Mouse (Mus musculus): ENCODE results near the gene Kcnk5.
A peak's percentile ranks its signal among the peaks of the same experiment; 100 is the strongest.

Kcnk5 gene

DNA sequence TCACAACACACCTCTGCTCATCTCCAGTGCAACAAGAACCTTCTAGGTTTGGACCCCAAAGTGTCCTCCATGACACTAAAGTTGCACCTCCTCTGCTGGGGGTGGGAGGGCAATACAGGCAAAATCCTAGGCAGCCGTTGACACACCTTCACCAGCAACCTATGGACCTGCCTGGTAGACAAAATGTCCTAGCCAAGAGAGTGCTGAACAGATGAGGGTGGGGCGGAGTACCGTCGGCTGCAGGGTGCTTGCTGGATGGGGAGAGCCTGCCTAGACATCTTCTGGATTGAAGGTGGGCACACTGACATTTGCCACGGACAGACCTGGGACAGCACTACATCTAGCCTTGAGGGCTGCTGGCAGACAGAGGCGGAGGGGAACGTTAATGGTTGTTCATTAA, 17.2 kb downstream of the Kcnk5 start:
- peak; percentile 61 for DNase-seq

- peak; percentile 61 for DNase-seq
Measured at GRCm38 (mm10) chr14:20162686-20163085, 18.9 kb downstream of the Kcnk5 start.

DNA sequence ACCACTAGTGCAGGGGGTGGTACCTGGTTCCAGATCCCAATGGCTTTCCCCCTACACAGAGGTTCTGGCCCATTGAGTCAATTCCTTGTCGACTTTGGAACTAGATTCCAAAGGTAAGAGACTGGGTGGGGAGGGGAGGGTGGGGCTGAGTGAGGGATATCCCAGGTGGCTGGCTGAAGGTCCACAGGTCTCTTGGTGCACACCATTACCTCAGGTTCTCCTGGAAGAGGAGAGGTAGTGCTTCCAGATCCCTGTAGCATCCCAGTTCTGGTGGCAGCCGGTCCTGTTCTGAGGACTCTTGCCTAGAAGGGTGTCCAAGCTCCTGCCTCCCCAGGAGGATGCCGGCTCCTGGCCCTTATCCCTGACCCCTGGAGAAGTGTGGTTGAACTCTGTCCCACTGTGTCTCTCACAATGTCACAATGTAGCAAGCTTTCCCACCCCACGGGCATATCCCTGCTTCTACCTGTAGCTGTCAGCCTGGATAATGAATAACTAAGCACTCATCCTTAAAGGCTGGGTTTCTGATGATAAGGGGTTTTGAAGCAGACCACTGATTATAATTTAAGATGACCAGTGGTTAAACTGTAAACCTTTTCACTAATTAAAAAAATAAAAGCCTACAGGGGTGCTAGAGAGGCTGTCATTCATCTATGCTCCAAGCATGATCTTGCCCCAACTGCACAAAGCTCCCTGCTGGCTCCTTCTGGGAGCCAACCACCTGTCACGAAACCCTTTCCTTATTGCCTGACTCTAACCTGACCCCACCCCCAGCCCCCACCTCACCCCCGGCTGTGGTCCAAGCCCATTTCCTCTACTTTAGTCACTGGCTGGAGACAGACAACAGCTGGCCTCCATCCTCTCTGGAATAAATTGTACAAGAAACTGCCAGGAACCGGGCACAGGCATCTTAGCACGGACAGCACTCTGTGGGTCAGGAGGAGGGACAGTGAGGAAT, 22.6 kb downstream of the Kcnk5 start:
- peak; percentile 73 for DNase-seq

DNA sequence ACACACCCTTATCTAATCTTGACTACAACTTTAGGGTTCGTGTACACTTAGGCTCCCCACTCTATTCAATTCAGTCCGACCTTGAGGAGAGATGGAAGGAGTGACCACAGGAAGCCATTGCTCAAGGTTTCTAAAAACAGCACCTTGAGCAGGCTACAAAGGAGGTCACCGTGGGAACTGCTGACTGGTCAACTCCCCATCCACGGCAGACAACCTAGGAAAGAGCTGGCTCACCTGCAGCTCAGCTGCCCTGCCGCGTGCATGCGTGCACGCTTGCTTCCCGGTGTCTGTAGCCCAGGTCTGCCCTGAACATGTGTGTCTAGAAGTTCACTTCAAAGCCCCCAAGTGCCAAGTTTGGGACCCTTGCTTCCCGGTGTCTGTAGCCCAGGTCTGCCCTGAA, 24.0 kb downstream of the Kcnk5 start:
- no peak for DNase-seq

- no peak for DNase-seq
Measured at GRCm38 (mm10) chr14:20155718-20156117, 25.9 kb downstream of the Kcnk5 start.

DNA sequence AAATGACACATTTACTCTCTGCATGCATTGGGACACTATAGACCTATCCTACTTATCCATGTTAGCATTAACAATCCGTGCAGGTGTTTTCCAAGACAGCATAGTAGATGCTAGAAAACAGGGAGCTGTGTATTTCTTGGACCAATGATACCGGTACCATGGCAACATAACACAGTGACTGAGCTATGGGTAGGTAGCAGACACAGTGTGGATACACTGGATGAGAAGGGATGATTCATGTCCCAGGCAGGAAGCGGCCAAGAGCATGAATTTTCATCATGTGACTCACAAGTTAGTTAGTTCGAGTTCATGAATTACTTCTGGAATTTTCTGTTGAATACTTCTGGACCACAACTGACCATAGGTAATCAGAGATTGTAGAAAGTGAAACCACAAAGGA, 26.7 kb downstream of the Kcnk5 start:
- no peak for DNase-seq

DNA sequence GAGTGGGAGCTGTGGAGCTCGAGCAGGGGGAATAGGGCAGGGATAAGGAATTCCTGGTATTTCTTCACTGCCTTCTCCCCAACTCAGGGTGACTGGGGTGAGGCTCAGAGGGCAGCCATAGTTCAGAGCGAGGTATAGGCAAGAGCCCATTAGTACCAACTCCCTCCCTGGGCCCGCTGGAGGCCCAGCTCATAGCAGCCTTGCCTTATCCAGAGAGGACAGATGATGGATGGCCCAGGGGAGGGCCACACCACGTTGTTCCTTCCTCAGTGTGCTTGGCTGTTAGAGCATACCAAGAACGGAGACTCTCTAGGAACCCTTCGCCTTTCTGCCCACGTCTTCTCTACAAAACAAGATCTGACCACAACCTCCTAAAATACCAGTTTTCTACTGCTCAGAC, 27.4 kb downstream of the Kcnk5 start:
- DNase-seq: no peak

DNA sequence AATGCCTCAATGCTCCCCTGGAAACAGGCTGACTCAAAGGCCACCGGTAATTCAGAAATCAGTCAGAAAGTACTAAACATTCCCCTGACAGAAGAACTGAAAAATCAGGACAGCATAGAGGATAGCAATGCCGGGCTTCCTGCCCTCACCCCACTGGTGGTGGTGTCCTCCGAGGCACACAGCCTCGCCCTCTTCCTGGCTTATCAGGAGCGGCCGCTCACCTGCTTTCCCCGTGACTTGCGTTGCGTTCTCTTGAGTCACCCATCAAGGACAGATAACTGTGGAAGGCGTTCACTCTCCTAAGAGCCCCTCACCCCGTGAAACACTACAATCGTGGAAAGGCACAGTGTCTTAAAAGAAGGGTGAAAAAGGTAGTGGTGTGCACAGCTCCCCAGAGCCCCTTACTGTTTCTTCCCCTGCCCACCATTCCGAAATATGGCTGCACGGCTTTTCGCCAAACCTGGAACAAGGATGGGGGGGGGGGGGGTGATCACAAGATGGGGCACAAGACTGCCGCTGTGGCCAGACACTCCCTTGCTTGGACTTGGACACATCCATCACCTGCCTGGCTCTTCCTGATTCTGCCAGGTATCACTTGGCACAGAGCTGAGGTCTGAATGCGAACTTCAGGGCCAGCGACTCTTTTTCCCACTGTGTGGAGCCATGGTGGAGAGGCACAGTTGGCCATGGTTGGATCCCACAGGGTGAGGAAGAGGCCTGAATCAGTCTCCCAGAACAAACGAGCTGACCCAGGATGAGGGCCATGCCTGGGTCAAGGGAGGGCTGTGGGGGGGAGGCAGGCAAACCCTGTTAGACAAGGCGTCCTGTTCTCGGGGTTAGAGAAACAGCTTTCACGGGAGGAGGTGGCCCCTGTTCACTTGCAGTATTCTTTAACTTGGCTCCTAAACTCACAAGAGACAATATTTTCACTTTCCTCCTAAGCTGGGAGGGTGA, 32.2 kb downstream of the Kcnk5 start:
- no peak for DNase-seq

DNA sequence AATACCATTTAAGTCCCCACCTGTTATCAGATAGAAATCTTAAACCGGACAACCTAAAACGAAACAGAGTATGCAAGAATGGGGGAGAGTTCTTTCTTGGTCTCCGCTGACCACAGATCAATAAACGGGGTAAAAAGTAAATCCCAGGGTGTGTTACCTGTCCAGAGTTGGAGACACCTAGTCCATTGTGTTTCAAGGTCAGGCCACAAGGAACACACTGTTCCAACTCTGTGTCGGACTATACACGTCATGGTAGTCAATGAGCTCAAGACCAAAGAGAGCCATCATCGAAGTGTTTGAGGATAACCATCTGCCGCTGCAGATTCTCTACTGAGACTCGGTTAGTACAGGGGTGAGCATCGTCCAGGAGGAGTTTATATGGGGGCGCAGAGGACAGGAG, 33.1 kb downstream of the Kcnk5 start:
- no peak for DNase-seq

GRCm38 (mm10) chr14:20147854-20148253, 33.8 kb downstream of the Kcnk5 start:
- DNase-seq: peak; percentile 38

DNA sequence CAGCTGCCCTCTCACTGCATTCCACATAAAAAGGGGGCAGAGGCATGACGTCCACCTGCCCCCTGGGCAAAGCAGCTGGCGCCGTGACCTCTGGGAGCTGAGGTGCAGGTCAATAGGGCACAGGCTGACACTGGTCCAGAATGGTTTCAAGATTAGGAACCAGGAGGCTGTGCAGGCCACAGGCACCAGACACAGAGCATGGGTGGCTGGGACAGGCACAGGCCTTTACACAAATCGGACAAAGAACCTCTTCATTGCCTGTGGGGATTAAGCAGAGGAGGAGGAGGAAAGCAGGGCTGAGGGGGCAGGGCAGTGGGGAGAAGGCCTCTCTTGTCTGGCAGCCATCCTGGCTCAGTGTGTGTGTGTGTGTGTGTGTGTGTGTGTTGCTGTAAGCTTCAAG, 37.5 kb downstream of the Kcnk5 start:
- DNase-seq: no peak

GRCm38 (mm10) chr14:20138484-20139355, 42.9 kb downstream of the Kcnk5 start, which contains the start of gene Saysd1:
TSS of gene Saysd1 (minus strand) at chr14:20138534.
- DNase-seq: no peak

GRCm38 (mm10) chr14:20134965-20135671, 46.5 kb downstream of the Kcnk5 start:
- DNase-seq: no peak

DNA sequence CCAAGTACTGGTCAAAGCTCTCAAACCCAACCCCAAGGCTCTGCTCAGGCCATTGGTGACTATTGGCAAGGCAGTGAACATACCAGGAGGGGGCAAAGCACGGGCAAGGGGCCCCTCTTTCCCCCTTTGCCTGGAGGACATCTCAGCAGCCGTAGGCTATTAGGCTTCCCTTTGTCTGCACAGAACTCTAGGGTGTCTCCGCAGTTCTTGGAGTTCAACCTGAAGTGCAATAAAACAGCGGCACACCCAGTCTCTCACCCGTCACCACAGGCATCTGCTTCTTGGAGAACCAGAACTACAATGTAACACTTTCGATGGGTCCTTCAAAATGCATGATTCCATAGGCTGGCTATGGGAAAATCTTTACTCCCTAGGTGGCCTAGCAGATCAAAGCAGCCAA, 53.4 kb downstream of the Kcnk5 start:
- DNase-seq: no peak

DNA sequence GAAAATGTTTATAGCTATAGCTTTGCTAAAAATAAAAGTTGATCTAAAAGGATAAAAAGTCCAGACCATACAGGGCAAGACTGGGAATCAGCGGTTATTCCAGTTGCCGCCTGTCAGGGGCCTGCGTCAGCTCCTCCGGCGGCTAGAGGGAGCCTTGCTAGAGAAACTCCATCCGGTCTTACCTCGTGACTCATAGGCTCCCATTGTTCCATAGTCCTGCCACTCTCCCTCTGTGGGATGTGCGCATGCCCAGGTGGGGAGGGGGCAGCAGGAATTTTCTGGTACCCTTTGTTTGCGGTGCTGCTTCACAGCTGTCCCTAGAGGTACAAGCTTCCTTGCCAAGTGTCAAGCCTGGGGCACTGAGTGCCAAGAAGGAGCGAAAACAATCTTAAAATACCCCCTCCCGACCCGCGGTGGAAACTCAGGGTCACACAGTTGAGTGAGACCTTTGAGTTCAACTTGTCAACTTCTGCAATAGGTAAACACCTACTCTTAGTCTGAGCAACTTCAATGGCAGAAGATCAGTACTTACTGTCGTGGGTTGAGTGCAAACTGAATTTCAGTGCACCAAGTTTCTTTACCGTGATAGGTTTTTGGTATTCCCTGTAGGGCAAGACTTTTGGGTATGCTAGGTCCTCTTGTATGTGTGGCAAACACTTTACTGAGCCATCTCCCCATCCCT, 54.1 kb downstream of the Kcnk5 start:
- DNase-seq: no peak

DNA sequence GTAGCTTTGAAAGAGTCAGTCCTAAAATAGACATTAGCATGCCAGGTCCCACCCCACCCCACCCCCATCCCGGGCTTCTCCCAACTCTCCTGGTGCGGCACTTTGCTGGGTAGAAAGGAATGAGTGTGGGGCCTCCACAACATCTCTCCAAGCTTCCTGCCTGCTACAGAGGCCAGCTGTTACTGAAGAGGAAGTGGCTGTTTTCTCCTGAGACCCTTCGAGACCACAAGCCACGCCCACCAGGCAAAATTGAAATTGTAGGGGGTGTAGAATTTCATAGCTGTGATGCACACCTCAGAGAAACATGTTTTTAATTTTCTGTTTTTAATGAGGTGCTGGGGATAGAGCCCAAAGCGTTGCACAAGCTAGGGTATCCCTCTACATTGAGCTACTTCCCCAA, 60.7 kb downstream of the Kcnk5 start:
- no peak for DNase-seq

GRCm38 (mm10) chr14:20120012-20120411, 61.6 kb downstream of the Kcnk5 start:
- no peak for DNase-seq

DNA sequence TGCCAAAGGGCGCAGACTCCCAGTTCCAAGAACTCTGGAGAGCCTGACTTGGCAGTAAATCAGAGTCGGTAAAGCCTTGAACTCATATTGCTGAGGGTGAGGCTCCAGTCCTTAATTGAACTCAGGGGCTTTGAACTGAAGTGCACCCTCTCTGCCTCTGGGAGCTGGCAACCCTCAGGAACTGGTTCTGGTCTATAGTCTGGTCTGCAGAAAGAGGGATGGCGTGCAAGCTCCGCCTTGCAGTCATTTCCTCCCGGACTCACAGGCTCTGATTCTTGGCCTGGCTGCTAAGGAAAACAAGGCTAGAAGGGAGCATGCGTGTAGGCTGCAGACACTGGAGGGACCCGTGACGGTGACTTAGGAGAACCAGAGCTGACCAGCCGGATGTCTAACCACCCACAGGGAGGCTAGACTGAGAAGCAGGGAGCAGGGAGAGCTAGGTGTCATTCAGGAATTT, 65.4 kb downstream of the Kcnk5 start:
- peak; percentile 77 for DNase-seq

DNA sequence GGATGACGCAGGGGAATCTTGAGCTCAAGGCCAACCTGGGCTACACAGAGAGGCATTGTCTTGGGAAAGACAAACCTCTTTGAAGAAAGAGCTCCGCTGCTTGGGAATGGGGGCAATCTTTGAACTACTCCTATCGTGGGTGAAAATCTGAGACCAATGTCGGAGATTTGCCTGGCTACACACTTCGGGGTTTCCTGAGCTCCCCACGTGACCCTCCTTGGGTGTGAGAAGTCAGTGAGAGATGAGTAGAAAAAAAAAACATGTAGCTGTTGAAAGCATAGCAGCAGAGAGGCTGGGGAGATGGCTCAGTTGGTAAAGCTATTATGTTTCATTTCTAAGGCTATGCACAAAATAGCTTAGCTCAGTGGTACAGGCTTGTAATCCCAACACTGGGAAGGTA, 66.7 kb downstream of the Kcnk5 start:
- DNase-seq: no peak

DNA sequence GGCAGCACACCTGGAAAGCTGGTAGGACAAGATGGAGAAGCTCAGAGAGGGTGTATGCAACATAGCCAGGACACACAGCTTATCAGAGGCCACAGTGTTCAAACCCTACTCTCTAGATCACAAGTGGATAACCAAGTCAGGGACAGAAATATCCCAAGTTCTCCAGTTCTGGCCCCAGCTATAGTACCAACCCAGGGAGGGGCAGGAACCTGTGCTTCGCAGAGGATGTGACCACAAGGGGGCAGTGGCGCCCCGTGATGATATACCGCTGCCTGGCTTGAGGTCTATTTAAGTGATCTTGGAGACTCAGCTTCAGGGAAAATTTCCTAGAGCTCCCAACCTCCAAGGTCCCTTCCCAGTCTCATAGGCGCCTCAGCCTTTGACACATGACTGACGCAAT, 67.6 kb downstream of the Kcnk5 start:
- DNase-seq: peak; percentile 92
